Mouse (Mus musculus): ENCODE measurements around the gene Ubqln4. TPM values are rescaled to one million over a fixed set of nuclear protein-coding genes. Genes with fewer than 3 reads are reported as not detected.
"Not testable (repeated sequence)": the region's sequence is repeated elsewhere in the genome, so short reads cannot be mapped to it uniquely, and the experiment has no call there.

Ubqln4 gene
- polyA plus RNA-seq, 1 experiment, result 55.9 TPM

GRCm38 (mm10) chr3:88572835-88573234 lies 19.3 kb downstream of the Ubqln4 start:
- Histone ChIP-seq H3ac (ENCODE audit: control insufficient read depth, insufficient read length, low read depth) (no peak overlapping the region), H3K36me3 (ENCODE audit: control insufficient read depth, insufficient read depth) (peaks cover 25% of the 10 kb centered on the region), H3K79me2 (ENCODE audit: control insufficient read depth, insufficient read depth) (no peaks in the 10 kb centered on the region), H3K79me3 (ENCODE audit: low read depth) (no peaks in the 10 kb centered on the region), H3K4me3 (ENCODE audit: insufficient read depth, poor library complexity, severe bottlenecking) (no peak overlapping the region), H3K27me3 (ENCODE audit: control insufficient read depth, insufficient read depth, insufficient read length) (no peaks in the 10 kb centered on the region)
- TF ChIP-seq CEBPB (IDR thresholded peaks at IDR 0.05; ENCODE audit: low read depth) (no peak), FOSL1 (IDR thresholded peaks at IDR 0.05; ENCODE audit: insufficient read depth, low read length, poor library complexity, severe bottlenecking) (no peak), CTCF (IDR thresholded peaks at IDR 0.05; ENCODE audit: control insufficient read depth, insufficient read depth, insufficient read length) (no peak), USF1 (IDR thresholded peaks at IDR 0.05; ENCODE audit: low read depth) (no peak), MYOD1 (IDR thresholded peaks at IDR 0.05; ENCODE audit: control insufficient read depth, insufficient read length, low read depth) (no peak), MAX (IDR thresholded peaks at IDR 0.05) (no peak), MYOG (IDR thresholded peaks at IDR 0.05; ENCODE audit: control insufficient read depth, extremely low read depth, insufficient read length) (no peak)

- Histone ChIP-seq H3K79me3 (ENCODE audit: low read depth) (no peaks in the 10 kb centered on the region), H3ac (ENCODE audit: control insufficient read depth, insufficient read length, low read depth) (no peak overlapping the region), H3K27me3 (ENCODE audit: control insufficient read depth, insufficient read depth, insufficient read length) (no peaks in the 10 kb centered on the region), H3K36me3 (ENCODE audit: control insufficient read depth, insufficient read depth) (peaks cover 16% of the 10 kb centered on the region), H3K79me2 (ENCODE audit: control insufficient read depth, insufficient read depth) (no peaks in the 10 kb centered on the region), H3K4me3 (ENCODE audit: insufficient read depth, poor library complexity, severe bottlenecking) (no peak overlapping the region)
- no peak for TF ChIP-seq MYOD1 (IDR thresholded peaks at IDR 0.05; ENCODE audit: control insufficient read depth, insufficient read length, low read depth)
- TF ChIP-seq CEBPB (IDR thresholded peaks at IDR 0.05; ENCODE audit: low read depth), result no peak
- TF ChIP-seq MAX (IDR thresholded peaks at IDR 0.05), result no peak
- TF ChIP-seq FOSL1 (IDR thresholded peaks at IDR 0.05; ENCODE audit: insufficient read depth, low read length, poor library complexity, severe bottlenecking), result no peak
- TF ChIP-seq MYOG (IDR thresholded peaks at IDR 0.05; ENCODE audit: control insufficient read depth, extremely low read depth, insufficient read length), result no peak
- no peak for TF ChIP-seq CTCF (IDR thresholded peaks at IDR 0.05; ENCODE audit: control insufficient read depth, insufficient read depth, insufficient read length)
- no peak for TF ChIP-seq USF1 (IDR thresholded peaks at IDR 0.05; ENCODE audit: low read depth)
These were observed 20.3 kb downstream of the Ubqln4 start for GRCm38 (mm10) chr3:88573810-88574209.

GRCm38 (mm10) chr3:88575540-88575939 lies 22.0 kb downstream of the Ubqln4 start, which contains the start of gene Ssr2:
TSS of gene Ssr2 (plus strand) at chr3:88575876.
- peaks cover 11% of the 10 kb centered on the region for H3K79me2 ChIP-seq (ENCODE audit: control insufficient read depth, insufficient read depth)
- TF ChIP-seq FOSL1 (IDR thresholded peaks at IDR 0.05; ENCODE audit: insufficient read depth, low read length, poor library complexity, severe bottlenecking), result no peak
- TF ChIP-seq CTCF (IDR thresholded peaks at IDR 0.05; ENCODE audit: control insufficient read depth, insufficient read depth, insufficient read length), result no peak
- no peak for TF ChIP-seq USF1 (IDR thresholded peaks at IDR 0.05; ENCODE audit: low read depth)
- TF ChIP-seq MAX (IDR thresholded peaks at IDR 0.05), result no peak
- TF ChIP-seq MYOG (IDR thresholded peaks at IDR 0.05; ENCODE audit: control insufficient read depth, extremely low read depth, insufficient read length), result no peak
- no peak for TF ChIP-seq CEBPB (IDR thresholded peaks at IDR 0.05; ENCODE audit: low read depth)
- no peak for TF ChIP-seq MYOD1 (IDR thresholded peaks at IDR 0.05; ENCODE audit: control insufficient read depth, insufficient read length, low read depth)
- no peaks in the 10 kb centered on the region for H3K27me3 ChIP-seq (ENCODE audit: control insufficient read depth, insufficient read depth, insufficient read length)
- peaks cover 8% of the 10 kb centered on the region for H3K79me3 ChIP-seq (ENCODE audit: low read depth)
- no peak within 1 kb of the TSS for H3K4me3 ChIP-seq (ENCODE audit: insufficient read depth, poor library complexity, severe bottlenecking)
- H3ac ChIP-seq (ENCODE audit: control insufficient read depth, insufficient read length, low read depth), result no peak within 1 kb of the TSS
- H3K36me3 ChIP-seq (ENCODE audit: control insufficient read depth, insufficient read depth), result no peaks in the 10 kb centered on the region

GRCm38 (mm10) chr3:88577846-88578245 lies 24.3 kb downstream of the Ubqln4 start:
- Histone ChIP-seq H3K36me3 (ENCODE audit: control insufficient read depth, insufficient read depth) (peaks cover 15% of the 10 kb centered on the region), H3K79me3 (ENCODE audit: low read depth) (peaks cover 18% of the 10 kb centered on the region), H3K79me2 (ENCODE audit: control insufficient read depth, insufficient read depth) (peaks cover 34% of the 10 kb centered on the region)
- H3K27me3 ChIP-seq (ENCODE audit: control insufficient read depth, insufficient read depth, insufficient read length); H3ac ChIP-seq (ENCODE audit: control insufficient read depth, insufficient read length, low read depth); H3K4me3 ChIP-seq (ENCODE audit: insufficient read depth, poor library complexity, severe bottlenecking): not testable (repeated sequence)

- peaks cover 18% of the 10 kb centered on the region for H3K36me3 ChIP-seq (ENCODE audit: control insufficient read depth, insufficient read depth)
- H3ac ChIP-seq (ENCODE audit: control insufficient read depth, insufficient read length, low read depth), result no peak overlapping the region
- H3K79me2 ChIP-seq (ENCODE audit: control insufficient read depth, insufficient read depth), result peaks cover 40% of the 10 kb centered on the region
- H3K27me3 ChIP-seq (ENCODE audit: control insufficient read depth, insufficient read depth, insufficient read length), result no peaks in the 10 kb centered on the region
- H3K79me3 ChIP-seq (ENCODE audit: low read depth), result peaks cover 20% of the 10 kb centered on the region
- H3K4me3 ChIP-seq (ENCODE audit: insufficient read depth, poor library complexity, severe bottlenecking), result peak overlapping the region; percentile 84
- no peak for TF ChIP-seq USF1 (IDR thresholded peaks at IDR 0.05; ENCODE audit: low read depth)
- TF ChIP-seq FOSL1 (IDR thresholded peaks at IDR 0.05; ENCODE audit: insufficient read depth, low read length, poor library complexity, severe bottlenecking), result no peak
- no peak for TF ChIP-seq MAX (IDR thresholded peaks at IDR 0.05)
- no peak for TF ChIP-seq MYOD1 (IDR thresholded peaks at IDR 0.05; ENCODE audit: control insufficient read depth, insufficient read length, low read depth)
- TF ChIP-seq CEBPB (IDR thresholded peaks at IDR 0.05; ENCODE audit: low read depth), result no peak
- no peak for TF ChIP-seq CTCF (IDR thresholded peaks at IDR 0.05; ENCODE audit: control insufficient read depth, insufficient read depth, insufficient read length)
- TF ChIP-seq MYOG (IDR thresholded peaks at IDR 0.05; ENCODE audit: control insufficient read depth, extremely low read depth, insufficient read length), result no peak
These were observed 25.2 kb downstream of the Ubqln4 start for GRCm38 (mm10) chr3:88578498-88579424.

All from C2C12 (cell line).